Mouse (Mus musculus): ENCODE results near the gene Fermt2. TPM values are rescaled to one million over a fixed set of nuclear protein-coding genes. Genes with fewer than 3 reads are reported as not detected.
"Not testable (repeated sequence)": the region's sequence is repeated elsewhere in the genome, so short reads cannot be mapped to it uniquely, and the experiment has no call there.

The Fermt2 gene
- polyA plus RNA-seq, 1 experiment from 2014 or later = 304 TPM

DNA sequence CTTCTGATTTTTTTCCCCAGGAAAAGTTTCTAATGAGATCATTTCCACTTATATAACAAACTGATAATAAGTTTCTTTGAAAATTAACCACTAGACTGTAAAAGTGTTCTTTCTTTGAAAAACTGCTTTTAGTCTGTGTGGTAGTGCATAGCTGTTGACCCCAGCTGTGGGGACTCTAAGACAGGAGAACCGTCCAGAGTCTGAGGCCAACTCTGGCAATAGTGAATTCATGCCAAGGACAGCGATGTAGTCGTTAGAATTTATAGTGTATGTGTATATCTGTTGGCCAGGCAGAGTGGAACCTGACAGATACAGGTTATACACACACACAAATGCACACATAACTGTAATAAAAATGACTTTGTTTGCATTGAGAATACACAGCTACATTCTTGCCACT lies 51.4 kb downstream of the Fermt2 start:
- H3K4me2 ChIP-seq (ENCODE audit: low read depth, low read length) = no peak overlapping the region
- H3K4me1 ChIP-seq (replicated peaks; ENCODE audit: control insufficient read depth, insufficient read depth, low read length) = peaks cover 21% of the 10 kb centered on the region
- H3K27me3 ChIP-seq (ENCODE audit: control insufficient read depth, insufficient read depth, low read depth, low read length) = no peaks in the 10 kb centered on the region
- no peak overlapping the region for H3K9ac ChIP-seq (ENCODE audit: low read length)
- H3K4me3 ChIP-seq (ENCODE audit: low read length) = no peak overlapping the region
- 24% methylated on average over 3 of the region's 3 CpGs for WGBS
- H3K36me3 ChIP-seq (ENCODE audit: control insufficient read depth, insufficient read depth, low read length) = peaks cover 35% of the 10 kb centered on the region
- peak; percentile 58; the same call in 1 of the 2 replicates for ATAC-seq (ENCODE audit: low read depth)
- H3K9me3 ChIP-seq (ENCODE audit: control insufficient read depth, low read length) = no peaks in the 10 kb centered on the region
- peak overlapping the region; percentile 86 for H3K27ac ChIP-seq (ENCODE audit: low read length)

DNA sequence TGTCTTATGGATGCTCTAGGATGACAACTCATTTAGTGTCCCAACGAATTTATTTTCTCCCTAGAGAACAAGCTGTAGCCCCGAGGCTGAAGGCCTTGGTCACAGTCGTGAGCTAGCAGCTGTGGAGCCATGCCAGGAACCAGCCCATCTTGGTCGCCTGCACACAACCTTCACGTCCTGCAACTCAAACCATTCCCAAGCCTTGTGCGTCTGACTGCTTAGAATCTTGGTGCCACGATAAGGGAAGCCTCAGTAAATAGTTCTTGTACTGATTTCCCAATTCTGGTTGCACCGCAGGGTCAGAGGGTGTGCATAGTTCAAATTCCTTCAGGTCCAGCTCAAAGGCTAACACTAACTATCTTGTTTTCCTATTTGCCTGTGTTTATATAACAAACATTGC lies 52.3 kb downstream of the Fermt2 start:
- peaks cover 21% of the 10 kb centered on the region for H3K4me1 ChIP-seq (replicated peaks; ENCODE audit: control insufficient read depth, insufficient read depth, low read length)
- WGBS = 10% methylated on average over 8 of the region's 8 CpGs
- peak overlapping the region; percentile 87 for H3K27ac ChIP-seq (ENCODE audit: low read length)
- H3K4me2 ChIP-seq (ENCODE audit: low read depth, low read length) = 0 out of 2 replicates have a peak overlapping the region, but pooled peaks have one; percentile 5
- peak overlapping the region; percentile 31; the same call in 1 of the 2 replicates for H3K9ac ChIP-seq (ENCODE audit: low read length)
- H3K4me3 ChIP-seq (ENCODE audit: low read length) = no peak overlapping the region
- H3K27me3 ChIP-seq (ENCODE audit: control insufficient read depth, insufficient read depth, low read depth, low read length) = no peaks in the 10 kb centered on the region
- no peaks in the 10 kb centered on the region for H3K9me3 ChIP-seq (ENCODE audit: control insufficient read depth, low read length)
- H3K36me3 ChIP-seq (ENCODE audit: control insufficient read depth, insufficient read depth, low read length) = peaks cover 41% of the 10 kb centered on the region
- peak; percentile 82 for ATAC-seq (ENCODE audit: low read depth)

DNA sequence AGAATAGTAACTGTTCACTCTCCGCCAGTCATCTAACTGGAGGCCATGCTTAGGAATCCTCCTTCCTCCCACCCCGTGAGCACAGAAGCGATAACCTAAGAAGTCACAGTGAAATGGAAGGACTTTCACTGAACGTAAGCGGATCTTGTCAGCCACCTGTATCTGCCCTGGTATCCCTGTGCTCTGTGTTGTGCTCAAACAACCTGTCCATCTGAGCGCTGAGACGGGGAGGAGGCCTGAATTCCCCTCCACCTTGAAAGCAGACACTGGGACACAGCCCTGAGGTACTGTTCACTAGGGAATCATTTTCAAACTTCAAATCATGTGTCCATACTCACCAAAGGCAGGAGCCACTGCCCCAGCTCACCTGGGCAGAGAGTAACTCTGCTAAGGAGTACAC lies 52.9 kb downstream of the Fermt2 start:
- 68% methylated on average over 7 of the region's 7 CpGs for WGBS
- peaks cover 43% of the 10 kb centered on the region for H3K36me3 ChIP-seq (ENCODE audit: control insufficient read depth, insufficient read depth, low read length)

DNA sequence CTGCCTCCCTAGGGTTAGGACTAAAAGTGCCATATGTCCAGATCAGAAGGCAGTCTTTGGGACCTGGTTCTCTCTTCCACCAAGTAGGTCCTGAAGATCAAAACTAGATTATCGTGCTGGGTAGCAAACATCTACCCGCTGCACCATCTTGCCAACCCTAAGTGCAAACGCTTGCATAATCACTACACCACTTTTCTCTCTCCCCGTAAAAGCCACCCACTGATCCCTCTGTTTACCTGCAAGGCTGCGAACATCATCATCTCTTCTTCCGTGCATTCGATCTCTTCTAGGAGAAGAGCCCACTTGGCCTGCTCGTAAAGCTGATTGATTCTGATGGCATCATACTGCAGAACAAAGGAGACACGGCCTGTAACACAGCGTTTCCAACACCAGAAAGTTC lies 57.4 kb downstream of the Fermt2 start:
- no peaks in the 10 kb centered on the region; the same call in 1 of the 2 replicates for H3K9me3 ChIP-seq (ENCODE audit: control insufficient read depth, low read length)
- ATAC-seq (ENCODE audit: low read depth) = no peak
- H3K27me3 ChIP-seq (ENCODE audit: control insufficient read depth, insufficient read depth, low read depth, low read length) = no peaks in the 10 kb centered on the region
- H3K4me3 ChIP-seq (ENCODE audit: low read length) = no peak overlapping the region
- H3K9ac ChIP-seq (ENCODE audit: low read length) = no peak overlapping the region
- peaks cover 13% of the 10 kb centered on the region for H3K4me1 ChIP-seq (replicated peaks; ENCODE audit: control insufficient read depth, insufficient read depth, low read length)
- WGBS = 88% methylated on average over 10 of the region's 10 CpGs
- peaks cover 54% of the 10 kb centered on the region for H3K36me3 ChIP-seq (ENCODE audit: control insufficient read depth, insufficient read depth, low read length)
- H3K27ac ChIP-seq (ENCODE audit: low read length) = no peak overlapping the region
- no peak overlapping the region for H3K4me2 ChIP-seq (ENCODE audit: low read depth, low read length)

More for the DNA sequence above, 52.9 kb downstream of the Fermt2 start:
- no peak overlapping the region for H3K4me3 ChIP-seq (ENCODE audit: low read length)
- no peak overlapping the region for H3K4me2 ChIP-seq (ENCODE audit: low read depth, low read length)
- H3K9me3 ChIP-seq (ENCODE audit: control insufficient read depth, low read length) = no peaks in the 10 kb centered on the region
- no peaks in the 10 kb centered on the region for H3K27me3 ChIP-seq (ENCODE audit: control insufficient read depth, insufficient read depth, low read depth, low read length)
- ATAC-seq (ENCODE audit: low read depth) = no peak; the same call in 1 of the 2 replicates
- peaks cover 25% of the 10 kb centered on the region for H3K4me1 ChIP-seq (replicated peaks; ENCODE audit: control insufficient read depth, insufficient read depth, low read length)
- peak overlapping the region; percentile 87 for H3K27ac ChIP-seq (ENCODE audit: low read length)
- peak overlapping the region; percentile 35; the same call in 1 of the 2 replicates for H3K9ac ChIP-seq (ENCODE audit: low read length)

DNA sequence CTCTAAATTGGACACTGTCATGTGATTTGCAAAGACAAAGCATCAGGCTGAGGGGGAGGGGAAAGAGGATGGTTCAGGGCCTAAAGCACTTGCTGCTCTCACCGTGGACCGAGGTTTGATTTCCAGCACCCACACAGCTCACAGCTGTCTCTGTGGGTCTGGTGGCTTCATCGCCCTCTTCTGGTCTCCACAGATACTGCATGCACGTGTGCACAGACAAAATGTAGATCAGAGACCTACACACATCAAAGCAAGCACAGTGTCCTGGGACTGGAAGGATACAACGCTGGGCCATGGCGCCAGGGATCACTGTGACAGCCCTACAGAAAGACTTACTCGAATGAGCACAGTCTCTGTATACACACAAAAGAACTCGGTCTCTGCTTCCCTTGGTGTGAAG lies 60.5 kb downstream of the Fermt2 start:
- no peak overlapping the region for H3K4me2 ChIP-seq (ENCODE audit: low read depth, low read length)
- no peak overlapping the region for H3K9ac ChIP-seq (ENCODE audit: low read length)
- H3K4me1 ChIP-seq (replicated peaks; ENCODE audit: control insufficient read depth, insufficient read depth, low read length) = peaks cover 9% of the 10 kb centered on the region
- H3K27me3 ChIP-seq (ENCODE audit: control insufficient read depth, insufficient read depth, low read depth, low read length) = no peaks in the 10 kb centered on the region
- no peak overlapping the region for H3K27ac ChIP-seq (ENCODE audit: low read length)
- H3K9me3 ChIP-seq (ENCODE audit: control insufficient read depth, low read length) = no peaks in the 10 kb centered on the region; the same call in 1 of the 2 replicates
- H3K4me3 ChIP-seq (ENCODE audit: low read length) = no peak overlapping the region
- ATAC-seq (ENCODE audit: low read depth) = no peak
- peaks cover 60% of the 10 kb centered on the region for H3K36me3 ChIP-seq (ENCODE audit: control insufficient read depth, insufficient read depth, low read length)
- WGBS = 93% methylated on average over 8 of the region's 8 CpGs

DNA sequence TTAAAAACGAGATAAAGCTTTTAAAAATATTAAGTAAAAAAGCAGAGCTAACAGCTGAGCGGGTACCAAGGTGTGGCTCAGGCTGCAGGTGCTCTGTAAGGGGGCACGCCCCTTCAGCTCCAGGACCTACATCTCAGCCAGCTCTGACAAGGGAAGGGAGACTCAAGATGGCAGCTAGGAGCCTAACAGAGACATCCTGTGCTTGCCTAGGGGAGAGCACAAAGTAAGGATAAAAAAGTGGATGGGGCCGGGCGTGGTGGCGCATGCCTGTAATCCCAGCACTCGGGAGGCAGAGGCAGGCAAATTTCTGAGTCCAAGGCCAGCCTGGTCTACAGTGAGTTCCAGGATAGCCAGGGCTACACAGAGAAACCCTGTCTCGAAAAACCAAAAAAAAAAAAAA lies 63.5 kb downstream of the Fermt2 start:
- Histone ChIP-seq H3K4me1 (replicated peaks; ENCODE audit: control insufficient read depth, insufficient read depth, low read length) (peaks cover 18% of the 10 kb centered on the region), H3K36me3 (ENCODE audit: control insufficient read depth, insufficient read depth, low read length) (peaks cover 60% of the 10 kb centered on the region)
- not testable (repeated sequence) for H3K9ac ChIP-seq (ENCODE audit: low read length); H3K9me3 ChIP-seq (ENCODE audit: control insufficient read depth, low read length); ATAC-seq (ENCODE audit: low read depth); H3K4me3 ChIP-seq (ENCODE audit: low read length); H3K4me2 ChIP-seq (ENCODE audit: low read depth, low read length); H3K27ac ChIP-seq (ENCODE audit: low read length); H3K27me3 ChIP-seq (ENCODE audit: control insufficient read depth, insufficient read depth, low read depth, low read length)
- 81% methylated on average over 8 of the region's 8 CpGs for WGBS

DNA sequence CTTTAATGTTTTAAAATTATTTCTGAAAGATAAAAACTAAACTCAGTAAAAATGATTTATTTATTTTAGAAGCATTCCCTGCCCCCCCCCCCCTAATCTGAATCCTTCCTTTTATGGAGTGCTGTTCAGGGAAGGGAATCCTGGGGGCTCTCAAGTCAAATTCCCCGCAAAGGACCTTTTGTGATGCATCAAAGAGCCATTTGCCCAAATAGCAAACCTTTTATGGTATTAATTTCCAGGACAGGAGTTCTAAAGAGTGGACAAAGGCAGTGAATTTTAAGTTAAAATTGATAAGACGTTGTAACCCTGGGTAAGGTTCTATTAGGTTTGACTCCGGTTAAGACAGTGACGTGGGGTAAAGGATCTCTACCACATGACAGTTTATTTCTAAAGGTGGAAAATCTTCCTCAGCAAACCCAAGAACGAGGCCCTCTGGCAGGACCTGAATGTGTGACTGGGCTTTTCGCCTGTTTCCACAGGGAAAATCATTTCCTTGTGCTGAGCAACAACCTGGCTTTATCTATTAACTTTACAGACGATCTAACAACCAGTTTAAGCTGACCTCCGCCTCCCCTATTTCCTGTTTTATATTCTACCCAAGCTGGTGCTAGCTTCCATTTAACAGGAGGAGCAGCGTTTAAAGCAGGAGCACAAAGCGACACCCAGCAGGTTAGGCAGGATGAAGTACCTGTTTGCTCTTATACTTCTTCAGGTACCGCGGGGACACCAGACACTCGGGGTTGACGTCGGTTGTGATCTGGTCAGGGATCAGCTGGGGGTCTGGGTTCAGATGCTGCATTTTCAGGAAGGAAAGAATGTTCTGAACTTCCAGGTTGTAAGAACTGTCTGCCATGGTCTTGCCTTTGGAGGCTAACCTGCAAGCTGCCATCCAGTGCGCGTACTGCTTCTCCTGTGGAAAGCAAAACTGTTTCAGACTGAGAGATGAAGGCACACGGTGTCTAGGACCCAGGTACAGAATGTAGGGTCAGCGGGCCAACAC lies 65.6 kb downstream of the Fermt2 start:
- peak overlapping the region; percentile 76 for H3K27ac ChIP-seq (ENCODE audit: low read length)
- H3K4me1 ChIP-seq (replicated peaks; ENCODE audit: control insufficient read depth, insufficient read depth, low read length) = peaks cover 18% of the 10 kb centered on the region
- peaks cover 56% of the 10 kb centered on the region for H3K36me3 ChIP-seq (ENCODE audit: control insufficient read depth, insufficient read depth, low read length)
- ATAC-seq (ENCODE audit: low read depth) = peak; percentile 35
- no peak overlapping the region for H3K4me2 ChIP-seq (ENCODE audit: low read depth, low read length)
- peak overlapping the region; percentile 29; the same call in 1 of the 2 replicates for H3K9ac ChIP-seq (ENCODE audit: low read length)
- H3K9me3 ChIP-seq (ENCODE audit: control insufficient read depth, low read length) = no peaks in the 10 kb centered on the region; the same call in 1 of the 2 replicates
- H3K27me3 ChIP-seq (ENCODE audit: control insufficient read depth, insufficient read depth, low read depth, low read length) = no peaks in the 10 kb centered on the region
- H3K4me3 ChIP-seq (ENCODE audit: low read length) = no peak overlapping the region
- WGBS = 53% methylated on average over 19 of the region's 19 CpGs

DNA sequence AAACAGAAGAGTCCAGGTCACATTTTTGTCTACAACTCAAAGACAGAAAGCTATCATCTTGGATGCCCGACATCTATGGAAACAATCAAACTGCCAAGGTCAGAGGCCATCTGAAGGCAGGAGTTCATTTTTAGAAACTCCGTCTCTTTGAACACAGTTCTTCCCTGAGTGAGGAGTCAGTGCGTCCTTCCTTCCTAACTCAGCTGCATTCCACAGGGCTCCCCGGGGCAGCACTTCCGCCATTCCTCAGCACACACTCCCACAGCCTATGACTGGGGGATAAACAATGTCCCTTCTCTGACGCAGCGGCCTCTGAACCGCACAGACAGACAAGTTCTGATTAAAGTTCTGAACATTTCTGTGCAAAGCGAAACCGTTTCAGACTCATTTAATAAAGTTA lies 66.3 kb downstream of the Fermt2 start:
- peak; percentile 96 for ATAC-seq (ENCODE audit: low read depth)
- peak overlapping the region; percentile 49; the same call in 1 of the 2 replicates for H3K9ac ChIP-seq (ENCODE audit: low read length)

DNA sequence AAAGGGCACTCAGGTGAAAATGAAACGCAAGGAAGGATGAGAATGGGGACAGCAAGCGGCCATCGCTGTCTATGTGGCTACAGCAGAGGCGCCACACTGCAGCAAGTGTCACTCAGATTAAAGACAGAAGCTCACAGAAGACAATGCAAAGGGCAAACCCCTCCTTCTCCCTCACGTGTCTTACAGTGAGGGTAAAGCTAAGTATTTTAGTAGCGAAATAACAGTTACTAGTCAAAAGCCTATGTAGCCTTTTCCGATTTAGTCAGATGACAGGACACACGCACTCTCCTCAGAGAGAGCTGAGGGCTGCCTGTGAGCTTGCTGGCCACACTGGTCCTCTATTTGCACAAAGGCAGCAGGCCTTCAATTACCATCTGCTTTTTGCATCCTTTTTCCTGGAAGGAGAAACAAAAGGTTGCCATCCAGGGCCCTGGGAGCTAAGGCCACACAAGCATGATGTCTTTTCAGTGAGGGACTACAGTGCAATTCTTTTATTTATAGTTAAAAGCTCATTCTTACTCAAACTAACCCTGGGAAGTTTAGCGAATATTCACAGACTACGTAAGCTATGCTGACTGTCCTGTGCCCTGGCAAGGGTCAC lies 66.9 kb downstream of the Fermt2 start:
- peaks cover 49% of the 10 kb centered on the region for H3K36me3 ChIP-seq (ENCODE audit: control insufficient read depth, insufficient read depth, low read length)
- no peak for ATAC-seq (ENCODE audit: low read depth)
- peaks cover 18% of the 10 kb centered on the region for H3K4me1 ChIP-seq (replicated peaks; ENCODE audit: control insufficient read depth, insufficient read depth, low read length)
- peak overlapping the region; percentile 76 for H3K27ac ChIP-seq (ENCODE audit: low read length)
- H3K27me3 ChIP-seq (ENCODE audit: control insufficient read depth, insufficient read depth, low read depth, low read length) = no peaks in the 10 kb centered on the region
- no peak overlapping the region for H3K4me3 ChIP-seq (ENCODE audit: low read length)
- WGBS = 72% methylated on average over 10 of the region's 10 CpGs
- H3K9me3 ChIP-seq (ENCODE audit: control insufficient read depth, low read length) = no peaks in the 10 kb centered on the region
- no peak overlapping the region for H3K4me2 ChIP-seq (ENCODE audit: low read depth, low read length)
- peak overlapping the region; percentile 49; the same call in 1 of the 2 replicates for H3K9ac ChIP-seq (ENCODE audit: low read length)

More for the DNA sequence above, 66.3 kb downstream of the Fermt2 start:
- Histone ChIP-seq H3K4me3 (ENCODE audit: low read length) (no peak overlapping the region), H3K27me3 (ENCODE audit: control insufficient read depth, insufficient read depth, low read depth, low read length) (no peaks in the 10 kb centered on the region), H3K27ac (ENCODE audit: low read length) (peak overlapping the region; percentile 76), H3K4me2 (ENCODE audit: low read depth, low read length) (no peak overlapping the region), H3K36me3 (ENCODE audit: control insufficient read depth, insufficient read depth, low read length) (peaks cover 50% of the 10 kb centered on the region), H3K4me1 (replicated peaks; ENCODE audit: control insufficient read depth, insufficient read depth, low read length) (peaks cover 18% of the 10 kb centered on the region), H3K9me3 (ENCODE audit: control insufficient read depth, low read length) (no peaks in the 10 kb centered on the region)
- 9% methylated on average over 10 of the region's 10 CpGs for WGBS
